Mouse (Mus musculus): ENCODE data around the gene Ptar1.

GRCm38 (mm10) chr19:23643819-23644218 is 43.4 kb upstream of the Ptar1 start:
- TF ChIP-seq CTCF (IDR thresholded peaks at IDR 0.05; ENCODE audit: control insufficient read depth, insufficient read depth, insufficient read length) (no peak), MYOD1 (IDR thresholded peaks at IDR 0.05; ENCODE audit: control insufficient read depth, insufficient read length, low read depth) (no peak), MAX (IDR thresholded peaks at IDR 0.05) (no peak), USF1 (IDR thresholded peaks at IDR 0.05; ENCODE audit: low read depth) (no peak), CEBPB (IDR thresholded peaks at IDR 0.05; ENCODE audit: low read depth) (no peak)
